Mouse (Mus musculus): ENCODE measurements around the gene Mrgprx2. TPM values are rescaled to one million over a fixed set of nuclear protein-coding genes. Genes with fewer than 3 reads are reported as not detected.

Gene Mrgprx2
- not detected in 2 replicates for polyA plus RNA-seq (2012; rRNA removed; ENCODE audit: low replicate concordance)

GRCm38 (mm10) chr7:48499221-48499620 is at the start of gene Mrgprx2:
Gene Mrgprx2, minus strand, starts transcription at chr7:48499321.

GRCm38 (mm10) chr7:48456242-48456641 is 42.9 kb downstream of the Mrgprx2 start, which contains the start of gene Mrgprb1:
Gene Mrgprb1, minus strand, starts transcription at chr7:48456342.

Other genes starting within 250 kb of the Mrgprx2 start
- not detected in 2 replicates for gene Mrgprb8, start 110.8 kb downstream of the Mrgprx2 start, polyA plus RNA-seq (2012; rRNA removed; ENCODE audit: low replicate concordance)
- not detected in 2 replicates for gene Mrgprb1, start 43.0 kb downstream of the Mrgprx2 start, polyA plus RNA-seq (2012; rRNA removed; ENCODE audit: low replicate concordance)
- gene Mrgprb2, start 58.8 kb upstream of the Mrgprx2 start, polyA plus RNA-seq (2012; rRNA removed; ENCODE audit: low replicate concordance), result not detected in 2 replicates
- gene Mrgprb3, start 144.5 kb upstream of the Mrgprx2 start, polyA plus RNA-seq (2012; rRNA removed; ENCODE audit: low replicate concordance), result not detected in 2 replicates